Mouse (Mus musculus): ENCODE results near the gene Gcnt7. TPM values are rescaled to one million over a fixed set of nuclear protein-coding genes. Genes with fewer than 3 reads are reported as not detected.

Gcnt7 gene
- total RNA-seq, 2 experiments from 2014 or later, result not detected

GRCm38 (mm10) chr2:172413894-172414293, 44.5 kb downstream of the Gcnt7 start:
- intact Hi-C loops (cut with DNase I), result no loop called here
- DNase-seq (ENCODE audit: extremely low spot score in 1 of 2, low spot score in 2 of 2), result no peak

GRCm38 (mm10) chr2:172413273-172413672, 45.1 kb downstream of the Gcnt7 start:
- DNase-seq (ENCODE audit: extremely low spot score in 1 of 2, low spot score in 2 of 2), result no peak
- intact Hi-C loops (cut with DNase I), result no loop called here

GRCm38 (mm10) chr2:172412454-172412853, 45.9 kb downstream of the Gcnt7 start:
- DNase-seq (ENCODE audit: extremely low spot score in 1 of 2, low spot score in 2 of 2), result peak in 1 of 2 experiments; percentile 29
- intact Hi-C loops (cut with DNase I), result no loop called here

GRCm38 (mm10) chr2:172411091-172411490, 47.3 kb downstream of the Gcnt7 start:
- intact Hi-C loops (cut with DNase I), result no loop called here
- DNase-seq (ENCODE audit: extremely low spot score in 1 of 2, low spot score in 2 of 2), result peak in 1 of 2 experiments; percentile 33

- intact Hi-C loops (cut with DNase I), result no loop called here
- no peak for DNase-seq (ENCODE audit: extremely low spot score in 1 of 2, low spot score in 2 of 2)
These were observed 47.7 kb downstream of the Gcnt7 start for GRCm38 (mm10) chr2:172410686-172411085.

- intact Hi-C loops (cut with DNase I), result no loop called here
- DNase-seq (ENCODE audit: extremely low spot score in 1 of 2, low spot score in 2 of 2), result no peak
These were observed 50.9 kb downstream of the Gcnt7 start for GRCm38 (mm10) chr2:172407499-172407898.

GRCm38 (mm10) chr2:172406173-172406572, 52.2 kb downstream of the Gcnt7 start:
- intact Hi-C loops (cut with DNase I), result no loop called here
- DNase-seq (ENCODE audit: extremely low spot score in 1 of 2, low spot score in 2 of 2), result no peak

- no peak for DNase-seq (ENCODE audit: extremely low spot score in 1 of 2, low spot score in 2 of 2)
- intact Hi-C loops (cut with DNase I), result no loop called here
These were observed 53.4 kb downstream of the Gcnt7 start for GRCm38 (mm10) chr2:172405011-172405410.

GRCm38 (mm10) chr2:172404239-172404638, 54.2 kb downstream of the Gcnt7 start:
- no peak for DNase-seq (ENCODE audit: extremely low spot score in 1 of 2, low spot score in 2 of 2)
- intact Hi-C loops (cut with DNase I), result no loop called here

GRCm38 (mm10) chr2:172401116-172401825, 57.1 kb downstream of the Gcnt7 start:
- DNase-seq (ENCODE audit: extremely low spot score in 1 of 2, low spot score in 2 of 2), result no peak
- intact Hi-C loops (cut with DNase I), result no loop called here

Other genes starting within 250 kb of the Gcnt7 start
- gene Mc3r, start 210.1 kb downstream of the Gcnt7 start, total RNA-seq (2021), result under 1 TPM; 0.47 to 0.49 TPM
- gene Fam210b, start 113.0 kb downstream of the Gcnt7 start, total RNA-seq (2021), result 10 to 100 TPM; 15.3 to 15.5 TPM
- gene Aurka, start 88.1 kb downstream of the Gcnt7 start, total RNA-seq (2021), result 1 to 10 TPM; 3.3 to 3.8 TPM
- 10 to 100 TPM; 25.8 to 28.5 TPM for gene Cstf1, start 87.9 kb downstream of the Gcnt7 start, total RNA-seq (2021)
- under 1 TPM; 0.47 to 0.59 TPM for gene Cass4, start 64.8 kb downstream of the Gcnt7 start, total RNA-seq (2021)
- 10 to 100 TPM; 62.7 to 68.2 TPM for gene Rtf2, start 18.0 kb downstream of the Gcnt7 start, total RNA-seq (2021)
- gene Fam209, start 13.9 kb upstream of the Gcnt7 start, total RNA-seq (2021), result under 1 TPM in 1 of 2 experiments, not detected in 1; 0.51 TPM
- under 1 TPM; 0.24 to 0.49 TPM for gene Tfap2c, start 91.0 kb upstream of the Gcnt7 start, total RNA-seq (2021)

Measured in left cerebral cortex, postnatal 10 days (tissue).